Mouse (Mus musculus) layer of hippocampus, adult 11-12 months (tissue): Measurements from ENCODE around the gene Ncs1.

ENCODE experiments used
- DNase-seq: peaks from one replicate; pipeline ENCODE4 v3.0.0; 2022; ENCODE audit warnings: low spot score

Ncs1 gene

DNA sequence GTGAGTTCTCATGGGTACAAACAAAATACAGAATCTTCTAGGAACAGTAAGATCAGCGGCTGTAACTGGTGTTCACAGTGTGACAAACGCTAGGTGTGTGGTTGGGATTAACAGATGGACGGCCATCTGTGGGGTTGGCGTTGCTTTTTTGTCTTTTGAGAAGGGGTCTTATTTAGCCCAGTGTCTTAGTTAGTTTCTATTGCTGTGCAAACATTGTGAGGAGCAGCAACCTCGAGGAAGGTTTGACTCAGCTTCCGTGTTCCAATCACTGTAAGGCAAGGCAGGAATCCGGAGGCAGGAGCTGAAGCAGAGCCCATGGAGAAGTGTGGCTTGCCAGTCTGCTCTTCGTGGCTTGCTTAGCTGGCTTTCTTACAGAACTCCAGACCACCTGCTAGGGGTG lies 35.5 kb downstream of the Ncs1 start:
- DNase-seq: no peak

DNA sequence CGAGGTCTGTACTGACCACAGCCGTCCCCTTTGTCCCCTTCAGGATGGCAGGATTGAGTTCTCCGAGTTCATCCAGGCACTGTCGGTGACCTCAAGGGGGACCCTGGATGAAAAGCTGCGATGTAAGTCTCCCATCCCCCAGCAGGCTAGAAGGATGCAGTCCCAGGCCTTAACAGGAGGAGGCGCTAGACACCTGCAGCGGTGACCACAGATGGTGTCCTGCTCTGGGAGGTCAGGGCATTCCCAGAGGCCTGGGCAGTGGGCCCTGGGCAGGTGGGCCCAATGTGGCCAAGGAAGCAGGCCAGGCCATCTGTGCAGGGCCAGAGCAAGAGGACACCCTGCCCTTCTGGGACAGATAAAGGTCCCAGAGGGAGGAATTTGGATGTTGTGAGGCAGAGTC lies 36.6 kb downstream of the Ncs1 start:
- DNase-seq: no peak

DNA sequence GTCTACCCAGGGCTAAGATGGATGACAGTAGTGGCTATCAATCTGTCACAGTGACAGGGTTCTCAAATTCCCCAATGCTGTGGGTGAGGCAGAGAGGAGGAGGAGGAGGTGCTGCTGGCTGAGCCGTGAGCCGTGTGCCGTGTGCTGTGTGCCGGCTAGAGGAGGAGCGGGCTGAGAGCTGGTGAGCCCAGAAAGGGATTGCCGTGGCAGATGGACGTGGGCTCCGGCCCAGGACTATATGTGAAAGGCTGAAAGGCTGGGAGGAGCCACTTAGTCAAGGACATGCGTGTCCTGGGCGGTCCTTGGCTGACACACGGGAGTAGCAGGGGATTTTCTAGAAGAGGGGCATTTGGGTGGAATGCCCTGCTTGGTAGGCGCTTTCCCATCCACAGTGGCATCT lies 37.3 kb downstream of the Ncs1 start:
- no peak for DNase-seq

DNA sequence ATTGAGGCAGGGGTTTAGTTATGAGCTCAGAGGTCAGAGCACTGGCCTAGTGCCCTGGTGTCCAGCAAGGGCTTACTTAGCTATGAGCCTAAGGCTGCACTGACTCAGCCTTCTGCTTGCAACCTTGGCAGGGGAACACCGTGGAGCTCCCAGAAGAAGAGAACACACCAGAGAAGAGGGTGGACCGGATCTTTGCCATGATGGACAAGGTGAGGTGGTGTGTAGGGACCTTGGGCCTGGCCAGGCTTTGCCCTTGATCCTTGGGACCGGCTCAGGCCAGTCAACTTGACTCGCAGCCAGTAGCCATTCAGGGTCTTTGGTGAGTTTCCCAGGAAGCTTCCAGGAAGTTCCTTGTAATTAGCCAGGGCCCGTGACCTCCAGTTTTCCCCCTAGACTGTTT lies 38.9 kb downstream of the Ncs1 start:
- no peak for DNase-seq

DNA sequence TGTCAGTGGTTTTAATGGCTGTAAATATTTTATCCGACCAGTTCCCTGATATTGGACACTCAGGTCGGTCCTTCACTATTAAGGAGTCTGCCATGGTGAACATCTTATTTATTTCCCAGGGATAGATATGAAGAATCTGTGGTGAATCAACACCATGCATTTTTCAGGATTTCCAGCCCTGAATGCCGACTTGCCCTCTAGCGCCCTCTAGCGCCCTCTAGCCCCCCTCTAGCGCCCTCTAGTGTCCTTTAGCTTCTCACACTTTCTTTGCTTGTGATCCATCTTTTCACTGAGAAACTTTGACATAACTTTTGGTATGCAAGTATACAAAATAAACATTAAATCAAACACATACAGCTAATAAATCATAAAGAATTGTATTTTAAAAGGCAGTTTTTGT lies 45.8 kb downstream of the Ncs1 start:
- DNase-seq: peak; percentile 73

DNA sequence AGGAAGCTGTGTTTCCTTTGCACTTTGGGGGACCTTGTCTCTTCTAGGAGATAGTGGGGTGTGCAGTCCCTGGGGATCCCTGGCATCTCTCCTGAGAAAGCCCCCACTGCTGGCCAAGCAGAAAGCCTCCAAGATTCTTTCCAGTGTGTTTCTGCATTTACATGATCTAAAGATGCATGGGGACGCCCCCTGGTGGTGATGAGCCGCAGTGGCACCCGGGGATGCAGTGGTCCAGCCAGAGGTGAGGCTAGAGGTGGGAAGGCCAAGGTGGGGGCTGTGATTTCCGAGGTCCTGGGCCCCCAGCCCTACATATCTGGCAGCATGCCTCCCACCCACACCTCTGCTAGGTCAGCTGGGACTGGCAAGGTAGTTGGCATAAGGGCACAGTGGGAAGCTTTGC lies 49.4 kb downstream of the Ncs1 start:
- peak; percentile 85 for DNase-seq

DNA sequence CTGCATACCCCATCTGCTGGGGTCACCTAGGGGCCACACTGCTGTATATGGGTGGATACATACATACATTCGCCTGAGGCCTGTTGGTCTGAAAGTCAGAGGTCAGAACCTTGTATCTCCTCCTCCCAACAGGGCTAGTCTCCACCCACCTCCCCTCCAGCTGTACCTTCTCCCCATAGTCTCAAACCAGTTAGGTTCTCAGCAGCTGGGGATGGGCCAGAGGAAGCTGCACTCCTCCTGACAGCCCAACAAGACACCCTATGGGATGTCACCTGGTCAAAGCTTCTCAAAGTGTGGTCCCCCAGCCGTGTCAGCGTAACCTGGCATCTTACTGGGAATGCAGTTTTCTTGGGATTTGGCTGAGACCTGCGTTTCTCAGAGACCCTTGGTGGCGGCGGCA lies 50.8 kb downstream of the Ncs1 start:
- no peak for DNase-seq

DNA sequence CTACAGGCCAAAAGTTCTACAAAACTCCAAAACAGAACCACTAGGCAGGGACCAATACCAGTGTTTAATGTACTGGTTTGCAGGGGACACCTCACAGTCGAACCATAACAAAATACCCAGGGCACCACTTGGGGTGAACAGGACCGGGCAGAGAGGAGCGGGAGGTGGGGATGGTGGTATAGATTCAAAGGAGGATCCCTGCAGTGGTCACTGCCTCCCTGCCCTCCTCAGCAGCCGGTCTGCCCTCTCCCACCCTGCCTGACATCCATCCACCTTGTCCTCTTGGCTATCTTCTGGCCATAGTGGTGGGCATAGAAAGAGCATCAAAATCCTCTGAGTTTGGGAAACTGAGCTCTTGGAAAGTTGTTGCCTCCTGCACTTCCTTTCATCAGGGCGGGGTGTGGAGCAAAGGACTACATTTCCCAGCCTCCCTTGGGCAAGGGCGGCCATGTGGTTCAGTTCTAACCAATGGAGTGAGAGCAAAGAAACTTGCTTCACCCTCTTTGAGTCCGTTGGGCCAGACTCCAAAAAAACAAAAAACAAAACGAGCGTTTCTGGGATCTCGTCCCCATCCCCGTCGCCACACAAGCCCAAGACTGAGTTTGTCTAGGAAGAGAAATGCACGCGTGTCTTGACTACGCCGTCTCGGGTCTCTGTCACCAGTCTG lies 52.1 kb downstream of the Ncs1 start:
- DNase-seq: peak; percentile 59

DNA sequence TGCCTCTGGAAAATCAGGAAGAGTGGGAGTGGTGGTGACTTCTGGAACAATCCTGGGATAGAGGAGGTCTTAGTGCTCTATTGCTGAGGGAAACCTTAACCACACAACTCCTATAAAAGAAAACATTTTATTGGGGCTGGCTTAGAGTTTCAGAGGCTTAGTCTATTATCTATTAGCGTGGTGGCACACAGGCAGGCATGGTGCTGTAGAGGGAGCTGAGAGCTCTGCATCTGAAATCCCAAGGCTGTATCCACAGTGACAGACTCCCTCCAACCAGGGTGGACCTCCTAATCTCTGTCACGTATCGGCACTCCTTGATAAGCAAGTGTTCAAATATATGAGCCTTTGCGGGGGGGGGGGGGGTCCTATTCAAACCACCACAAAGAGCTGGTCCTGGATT lies 53.2 kb downstream of the Ncs1 start:
- DNase-seq: no peak

DNA sequence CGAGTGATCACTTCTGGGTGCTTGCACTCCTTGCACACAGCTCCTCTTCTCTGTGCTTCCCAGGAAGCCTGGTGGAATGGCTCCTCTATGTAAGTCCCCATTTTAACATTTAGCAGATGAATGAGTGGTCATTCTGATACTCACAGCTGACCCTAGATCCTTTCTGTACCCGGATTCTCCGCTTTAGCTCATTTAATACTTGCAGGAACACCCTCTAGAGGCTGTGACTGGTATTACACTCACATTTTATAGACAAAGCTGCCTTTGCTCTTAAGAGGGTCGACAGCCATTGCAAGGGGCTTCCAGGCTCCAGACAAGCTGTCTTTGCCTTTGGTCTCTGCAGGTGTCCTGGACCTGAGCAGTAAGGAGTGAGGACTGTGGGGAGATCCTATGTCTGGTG lies 53.6 kb downstream of the Ncs1 start:
- DNase-seq: peak; percentile 56

DNA sequence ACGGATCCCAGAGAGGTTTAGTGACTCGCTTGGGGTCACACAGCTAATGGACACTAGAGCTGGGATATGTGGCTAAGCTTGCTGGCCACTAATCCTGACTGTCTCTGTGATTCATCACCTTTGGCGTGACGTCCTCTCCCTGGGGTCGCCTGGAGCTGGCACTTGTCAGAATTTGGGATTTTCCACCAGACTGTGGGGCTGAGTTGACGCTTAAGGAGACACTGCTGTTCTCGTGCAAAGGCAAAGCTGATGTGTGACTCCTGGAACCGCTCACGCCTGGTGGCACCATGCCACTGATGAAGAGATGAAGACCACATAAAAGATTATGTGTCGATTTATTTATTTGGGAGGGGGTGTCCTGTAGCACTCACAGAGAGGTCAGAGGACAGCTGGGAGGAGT lies 54.4 kb downstream of the Ncs1 start:
- no peak for DNase-seq

DNA sequence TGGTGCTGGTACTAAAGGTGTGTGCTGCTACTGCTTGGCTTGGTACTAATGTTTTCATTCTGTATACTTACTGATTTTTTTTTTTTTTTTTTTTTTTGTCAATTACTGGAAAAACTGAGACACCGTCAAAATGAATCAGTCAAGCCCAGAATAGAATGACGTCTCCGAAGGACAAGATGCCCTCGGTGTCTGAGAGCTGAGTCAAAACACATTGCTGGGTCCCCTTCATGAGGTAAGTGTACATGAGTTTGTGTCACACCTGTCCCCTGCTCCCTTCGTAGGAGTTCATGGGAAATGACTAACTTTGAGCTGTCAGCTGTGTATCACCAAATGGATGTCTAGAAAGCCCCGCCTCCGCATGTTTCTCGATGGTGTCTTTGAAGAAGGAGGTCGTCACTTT lies 57.6 kb downstream of the Ncs1 start:
- no peak for DNase-seq

DNA sequence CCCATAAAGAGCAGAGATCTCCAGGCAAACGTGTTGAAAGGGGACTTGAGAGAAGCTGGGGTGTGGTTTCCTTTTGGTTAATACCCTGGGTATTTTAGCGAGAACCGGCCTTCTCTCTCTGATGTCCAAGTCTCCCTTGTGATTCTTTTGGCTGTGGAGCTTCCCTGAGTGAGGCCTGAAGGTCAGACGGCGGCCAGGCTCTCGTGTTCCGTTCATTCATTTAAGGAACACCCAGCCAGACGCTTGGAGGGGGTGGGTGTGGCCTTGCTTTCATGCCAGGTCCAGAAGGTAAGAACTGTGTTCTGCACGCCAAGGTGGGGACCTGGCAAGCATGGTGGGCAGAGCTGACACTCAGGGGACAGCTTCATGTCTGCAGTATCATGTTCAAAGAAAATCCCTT lies 58.6 kb downstream of the Ncs1 start:
- no peak for DNase-seq

DNA sequence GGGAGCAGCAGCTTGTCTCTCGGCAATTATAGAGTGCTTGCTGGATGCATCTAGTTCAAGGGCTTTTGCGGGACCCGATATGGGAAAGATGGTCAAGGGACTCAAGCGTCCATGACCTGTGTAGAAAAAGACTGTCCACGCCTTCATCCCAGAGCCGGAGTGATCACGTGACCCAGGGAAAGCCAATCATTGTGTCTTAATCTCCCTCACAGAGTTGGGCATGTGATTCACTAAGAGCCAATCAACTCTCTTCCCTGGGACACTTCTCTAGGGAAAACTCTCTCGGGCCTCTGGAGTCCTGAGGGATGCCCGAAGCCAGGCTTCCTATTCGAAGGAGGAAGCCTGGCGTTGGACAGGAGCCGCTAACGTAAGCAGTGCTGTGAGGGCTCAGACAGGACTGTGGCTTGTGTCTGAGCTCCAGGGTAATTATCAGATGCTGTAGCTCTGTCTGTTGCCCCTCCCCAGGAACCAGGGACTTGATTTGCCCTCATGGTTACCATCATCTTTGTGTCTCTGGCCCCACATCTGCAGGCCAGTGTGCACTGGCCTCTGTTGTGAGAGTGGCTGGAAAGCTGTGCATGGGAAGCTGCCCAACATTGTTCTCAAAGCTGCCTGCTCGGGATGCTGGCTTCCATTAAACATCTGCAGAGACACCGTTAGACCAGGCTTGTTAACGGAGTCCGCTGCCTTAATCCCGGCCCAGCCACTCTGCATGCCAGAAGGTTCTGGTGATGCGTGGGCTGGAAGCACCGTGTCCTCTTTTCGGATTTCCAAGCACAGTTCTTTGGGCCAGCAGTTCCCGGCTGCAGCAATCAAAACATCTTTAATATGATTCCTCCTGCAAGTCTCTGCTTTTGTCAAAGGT lies 59.4 kb downstream of the Ncs1 start:
- no peak for DNase-seq

DNA sequence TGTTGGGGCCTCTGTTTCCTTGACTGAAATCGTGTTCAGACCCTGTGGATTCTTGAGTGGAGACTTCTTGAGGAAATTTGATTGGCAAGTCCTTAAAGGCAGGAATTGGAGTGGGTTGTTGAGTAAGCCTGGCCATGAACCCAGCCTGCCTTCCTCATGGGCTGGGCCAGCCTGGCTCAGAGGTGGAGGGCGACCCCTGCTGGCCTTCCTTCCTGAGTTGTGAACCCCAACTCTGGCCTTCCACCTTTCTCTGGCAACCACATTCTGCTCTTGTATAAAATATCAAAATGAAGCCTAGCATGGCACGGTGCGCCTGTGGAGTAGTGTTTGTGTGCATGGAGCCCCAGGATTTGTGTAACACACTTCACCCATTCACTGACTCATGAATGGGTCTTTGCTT lies 60.1 kb downstream of the Ncs1 start:
- no peak for DNase-seq

DNA sequence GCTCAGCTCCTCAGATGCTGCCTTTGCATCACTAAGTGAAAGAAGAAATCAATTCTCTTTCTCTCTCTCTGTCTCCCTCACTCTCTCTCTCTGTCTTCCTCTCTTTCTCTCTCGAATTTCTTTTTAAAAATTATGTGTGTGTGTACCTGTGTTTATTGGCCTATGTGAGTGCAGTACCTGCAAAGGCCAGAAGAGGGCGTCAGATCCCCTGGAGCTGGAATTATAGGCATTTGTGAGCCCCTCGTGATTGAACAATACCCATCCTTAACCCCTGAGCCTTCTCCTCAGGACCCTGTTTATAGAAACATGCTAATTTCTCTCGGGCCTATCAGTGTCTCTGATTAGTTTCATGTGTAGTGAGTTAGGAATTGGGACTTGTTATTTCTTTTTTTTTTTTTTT lies 62.6 kb downstream of the Ncs1 start:
- DNase-seq: no peak

DNA sequence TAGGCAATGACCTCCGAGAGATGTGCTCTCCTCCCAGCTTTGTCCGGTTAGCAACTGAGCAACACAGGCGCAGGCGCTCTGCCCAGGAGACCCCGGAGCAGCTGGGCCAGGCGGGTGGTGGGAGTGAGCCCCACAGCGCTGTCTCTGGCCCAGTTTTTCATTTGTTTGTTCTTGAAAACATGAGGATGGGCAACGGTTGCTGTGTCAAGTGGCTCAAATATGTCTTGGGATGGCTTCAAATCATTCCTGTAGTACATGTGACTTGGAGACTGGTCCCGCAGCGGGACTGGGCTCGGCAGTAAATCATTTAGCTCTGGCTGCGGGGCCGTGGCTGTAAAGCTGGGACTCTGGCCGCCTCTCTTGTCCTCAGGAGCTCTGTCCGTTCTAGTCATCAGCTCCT lies 63.9 kb downstream of the Ncs1 start:
- no peak for DNase-seq

DNA sequence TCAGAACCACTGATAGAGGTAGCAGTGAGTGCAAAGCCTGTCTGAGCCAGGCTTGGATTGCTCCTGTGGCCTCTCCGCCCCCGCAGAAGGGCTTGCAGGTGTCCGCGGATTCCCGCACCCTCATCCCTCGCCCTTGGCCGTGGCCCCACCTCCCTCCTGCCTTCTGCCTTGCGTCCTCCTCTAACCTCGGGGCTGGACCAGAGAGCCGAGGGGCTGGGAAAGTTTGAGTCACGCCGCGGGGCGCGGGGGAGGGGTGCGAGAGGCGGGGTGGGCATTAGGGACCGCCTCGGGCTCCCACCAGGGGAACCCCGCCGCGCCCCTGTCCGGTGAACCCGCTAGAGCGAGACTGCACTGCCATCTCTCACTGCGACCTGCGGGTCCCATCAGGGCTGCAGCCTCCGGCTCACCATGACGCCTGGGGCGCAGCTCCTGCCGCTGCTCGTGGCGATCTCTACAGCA lies 68.4 kb downstream of the Ncs1 start, which contains the start of gene Hmcn2:
Hmcn2 (plus strand) TSS at position 409 of the 459 bp plus-strand sequence.
- DNase-seq: no peak

DNA sequence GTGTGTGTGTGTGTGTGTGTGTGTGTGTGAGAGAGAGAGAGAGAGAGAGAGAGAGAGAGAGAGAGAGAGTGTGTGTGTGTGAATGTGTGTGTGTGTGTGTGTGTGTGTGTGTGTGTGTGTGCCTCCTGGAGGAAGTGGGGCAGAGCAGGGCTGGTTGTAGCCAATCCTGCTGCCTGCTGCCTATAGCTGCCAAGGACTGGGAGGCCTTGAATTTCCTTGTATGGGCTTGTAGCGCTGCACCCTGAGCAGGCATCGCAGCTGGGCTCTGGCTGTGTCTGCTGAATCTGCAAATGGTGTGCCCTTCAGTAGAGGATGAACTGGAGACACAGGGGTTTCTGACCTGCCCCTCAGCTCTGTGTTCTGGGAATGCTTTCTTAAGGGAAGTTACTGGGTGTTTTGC lies 72.5 kb downstream of the Ncs1 start:
- no peak for DNase-seq

DNA sequence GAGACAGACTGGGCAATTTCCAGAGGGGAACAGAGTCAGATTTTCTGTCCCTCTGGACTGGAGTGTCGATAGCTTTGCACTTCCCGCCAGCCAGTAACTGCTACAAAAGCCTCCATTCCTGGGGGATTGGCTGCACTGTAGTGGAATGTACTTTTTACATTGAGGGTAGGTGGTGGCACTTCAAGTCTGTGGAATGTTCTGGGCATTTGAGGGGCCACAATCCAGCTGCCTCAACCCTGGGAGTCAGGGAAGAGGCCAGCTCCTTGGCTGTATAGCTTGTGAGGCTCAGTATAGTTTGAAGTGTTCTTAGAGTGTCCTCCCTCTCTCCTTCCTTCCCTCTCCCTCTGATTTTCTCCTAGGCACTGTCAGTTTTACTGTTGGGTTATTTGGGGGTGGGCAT lies 73.6 kb downstream of the Ncs1 start:
- DNase-seq: no peak

DNA sequence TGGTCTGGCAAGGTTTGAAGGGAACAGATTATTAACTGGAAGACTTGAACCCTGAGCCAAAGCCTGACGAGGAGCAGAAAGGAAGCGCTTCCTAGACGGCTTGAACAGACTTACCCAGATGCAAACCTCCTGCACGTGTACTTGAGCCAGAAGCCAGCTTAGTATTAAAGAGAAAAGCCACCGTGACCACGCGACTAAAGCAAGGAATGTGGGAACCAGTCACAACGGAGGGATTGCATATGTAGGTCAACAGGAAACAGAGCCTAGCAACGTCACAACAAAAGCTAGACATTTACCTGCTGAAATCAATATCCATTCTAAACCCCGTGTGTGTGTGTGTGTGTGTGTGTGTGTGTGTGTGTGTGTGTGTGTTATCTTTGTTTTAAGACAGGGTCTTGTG lies 81.6 kb downstream of the Ncs1 start:
- DNase-seq: no peak

DNA sequence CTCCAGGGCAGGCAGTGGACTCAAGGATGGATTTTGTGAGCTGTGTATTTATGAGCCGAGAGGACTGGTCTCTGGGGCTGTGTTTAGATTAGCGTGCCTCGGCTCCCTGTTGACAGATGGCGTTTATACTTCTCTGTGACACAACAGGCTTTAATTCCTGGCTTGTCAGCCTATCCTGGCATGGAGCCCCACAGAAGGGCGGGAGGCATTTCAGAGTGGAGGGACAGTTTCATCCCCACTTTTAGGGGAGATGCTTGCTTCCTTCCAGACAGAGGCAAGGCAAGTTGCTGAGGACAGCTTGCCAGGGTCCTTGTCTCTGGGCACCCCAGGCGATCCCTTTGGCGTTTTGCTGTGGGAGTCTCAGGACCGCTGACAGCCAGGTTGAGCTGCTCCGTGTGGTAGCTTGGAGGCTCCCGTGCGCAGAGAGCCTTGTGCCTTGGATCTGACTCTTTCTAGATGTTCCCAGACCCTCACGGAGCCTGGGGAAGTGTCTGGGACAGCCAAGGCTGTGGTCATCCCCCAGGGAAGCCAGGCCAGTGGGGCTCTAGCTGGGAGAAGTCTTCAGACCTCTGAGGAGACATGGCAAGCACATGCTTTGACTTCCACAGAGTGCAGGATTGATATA lies 92.2 kb downstream of the Ncs1 start:
- peak; percentile 20 for DNase-seq

DNA sequence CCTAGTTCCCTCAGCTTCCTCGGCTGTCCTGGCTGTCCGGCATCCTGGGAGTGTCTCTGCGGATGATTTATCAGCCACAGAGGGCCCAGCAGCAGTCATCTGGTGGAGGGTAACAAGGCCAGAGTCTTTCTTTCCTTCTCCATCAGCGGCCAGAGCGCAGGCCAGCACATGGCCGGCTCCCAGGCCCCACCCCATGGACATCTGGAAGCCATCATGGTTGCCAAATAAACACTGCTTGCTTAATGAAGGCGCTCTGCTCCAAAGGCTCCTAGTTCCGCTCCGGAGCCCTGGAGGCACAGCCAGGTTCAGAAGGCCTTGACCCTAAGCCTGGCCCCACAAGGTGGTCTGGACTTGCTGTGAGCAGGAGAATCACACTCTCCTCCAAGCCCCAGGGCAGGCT lies 94.2 kb downstream of the Ncs1 start:
- no peak for DNase-seq
